Mouse (Mus musculus): ENCODE data around the gene Ankdd1b.

Gene Ankdd1b

DNA sequence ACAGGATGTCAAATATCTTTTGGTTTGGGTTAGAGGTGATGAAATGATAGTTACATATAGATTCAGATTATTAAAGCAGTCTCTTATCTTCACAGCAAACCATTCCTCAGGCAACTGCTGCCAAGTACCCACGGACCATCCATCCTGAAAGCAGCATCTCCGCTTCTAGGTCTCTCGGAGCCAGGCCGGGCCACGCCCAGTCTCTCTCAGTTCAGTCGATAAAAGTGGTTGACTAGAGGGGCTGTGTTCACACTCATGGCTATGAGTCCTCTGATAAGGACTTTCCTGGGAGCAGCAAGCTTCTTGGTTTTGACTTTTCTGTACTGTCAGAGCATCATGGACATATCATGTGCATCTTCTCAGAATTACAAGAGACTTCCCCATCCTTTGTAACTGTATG is 56.6 kb downstream of the Ankdd1b start:
- in situ Hi-C loops (cut with MboI, MseI), result no loop called here

DNA sequence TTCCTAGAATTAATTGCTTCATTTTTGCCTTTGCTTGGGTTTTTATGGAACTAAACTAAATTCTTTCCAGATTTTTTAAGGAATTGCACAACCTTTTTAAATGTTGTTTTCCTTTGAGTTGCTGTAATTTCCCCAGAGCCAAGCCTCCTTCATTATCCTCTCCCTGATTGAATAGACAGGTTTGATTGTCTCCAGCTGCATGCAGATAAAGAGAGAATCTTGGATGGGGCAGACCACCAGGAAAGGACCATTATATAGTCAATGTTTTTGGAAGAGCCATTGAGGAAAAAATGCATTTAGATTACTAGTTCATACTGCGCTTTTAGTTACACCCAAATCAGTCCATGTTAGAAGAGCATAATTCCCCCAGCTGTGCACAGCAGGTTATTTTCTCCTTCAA is 62.2 kb downstream of the Ankdd1b start:
- in situ Hi-C loops (cut with MboI, MseI), result no loop called here

DNA sequence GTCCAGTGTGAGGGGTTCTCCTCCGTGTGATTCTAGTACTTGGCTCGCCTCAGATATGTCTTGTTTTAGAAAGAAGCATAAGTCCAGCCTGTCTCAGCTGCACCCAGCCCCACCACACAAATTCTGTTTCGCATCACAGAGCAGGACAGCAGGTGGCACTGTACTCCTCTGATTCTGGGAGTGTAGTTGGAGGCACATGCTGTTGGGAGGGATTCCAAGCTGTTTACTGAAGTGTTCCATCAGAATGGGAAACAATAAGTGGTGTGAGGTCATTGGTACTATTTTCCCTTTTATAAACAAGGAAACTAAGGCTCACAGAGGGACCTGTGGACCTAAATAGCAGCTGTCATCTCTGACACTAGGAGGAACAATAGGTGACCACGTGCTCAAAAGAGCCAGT is 64.0 kb downstream of the Ankdd1b start:
- in situ Hi-C loops (cut with MboI, MseI), result no loop called here

DNA sequence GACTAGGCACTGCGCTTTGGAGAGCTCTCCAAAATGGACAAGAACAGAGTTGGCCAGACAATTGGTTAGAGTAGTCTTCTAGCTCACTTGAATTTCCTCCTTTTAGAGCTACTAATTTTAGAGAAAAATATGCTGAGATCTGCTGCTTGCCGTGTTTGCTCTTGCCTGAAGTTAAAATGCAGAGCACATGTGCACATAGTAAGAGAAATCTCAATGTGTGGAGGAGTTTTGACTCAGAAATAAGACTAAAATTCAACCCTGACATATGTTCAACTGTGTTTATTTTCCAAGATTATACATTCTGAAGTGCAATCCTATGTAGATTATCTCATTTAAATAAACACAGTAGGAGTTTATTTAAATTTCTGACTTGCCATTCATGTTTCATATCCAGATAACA is 65.5 kb downstream of the Ankdd1b start:
- in situ Hi-C loops (cut with MboI, MseI), result no loop called here

DNA sequence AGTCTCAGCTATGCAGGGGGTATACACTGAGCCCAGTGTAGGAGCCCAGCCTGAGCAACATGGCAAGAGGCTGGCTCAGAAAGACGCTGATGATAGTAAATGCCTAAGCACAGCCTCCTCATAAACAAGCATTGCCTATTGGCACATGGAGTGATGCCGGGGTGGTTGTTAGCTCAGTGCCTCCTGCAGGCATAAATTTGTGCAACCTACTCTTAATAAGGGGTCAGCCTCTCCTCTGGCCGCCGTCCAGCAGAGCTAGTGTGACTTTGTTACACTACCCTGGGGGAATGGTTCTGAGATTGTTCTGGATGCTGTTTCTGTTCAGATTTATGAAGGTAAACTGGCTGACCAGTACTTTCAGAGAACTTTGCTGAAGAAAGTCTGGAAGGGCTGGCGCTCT is 69.7 kb downstream of the Ankdd1b start:
- in situ Hi-C loops (cut with MboI, MseI), result no loop called here

DNA sequence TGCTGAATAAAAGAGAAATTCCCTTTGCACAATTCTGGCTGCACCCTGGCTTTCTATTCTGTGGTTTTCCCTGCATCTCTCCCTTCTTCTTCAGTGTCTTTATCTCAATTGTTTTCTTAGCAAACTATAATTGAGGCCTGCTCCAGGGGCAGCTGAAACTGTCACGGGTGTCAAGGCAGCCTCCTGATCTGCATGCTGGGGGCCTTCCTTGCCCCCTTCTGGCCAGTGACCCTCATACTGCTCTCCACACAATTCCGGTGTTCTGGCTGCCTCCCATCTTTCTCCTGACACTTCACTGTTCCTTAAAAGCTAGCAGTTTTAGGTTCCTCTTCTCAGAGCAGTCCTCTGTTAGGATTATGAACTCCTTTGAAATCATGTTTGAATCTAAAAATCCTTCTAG is 81.7 kb downstream of the Ankdd1b start:
- in situ Hi-C loops (cut with MboI, MseI), result loop anchor here (10.0 to 25.0 kb wide), 2 partner anchors 352 to 424 kb away; no protein-coding TSS in a partner anchor

DNA sequence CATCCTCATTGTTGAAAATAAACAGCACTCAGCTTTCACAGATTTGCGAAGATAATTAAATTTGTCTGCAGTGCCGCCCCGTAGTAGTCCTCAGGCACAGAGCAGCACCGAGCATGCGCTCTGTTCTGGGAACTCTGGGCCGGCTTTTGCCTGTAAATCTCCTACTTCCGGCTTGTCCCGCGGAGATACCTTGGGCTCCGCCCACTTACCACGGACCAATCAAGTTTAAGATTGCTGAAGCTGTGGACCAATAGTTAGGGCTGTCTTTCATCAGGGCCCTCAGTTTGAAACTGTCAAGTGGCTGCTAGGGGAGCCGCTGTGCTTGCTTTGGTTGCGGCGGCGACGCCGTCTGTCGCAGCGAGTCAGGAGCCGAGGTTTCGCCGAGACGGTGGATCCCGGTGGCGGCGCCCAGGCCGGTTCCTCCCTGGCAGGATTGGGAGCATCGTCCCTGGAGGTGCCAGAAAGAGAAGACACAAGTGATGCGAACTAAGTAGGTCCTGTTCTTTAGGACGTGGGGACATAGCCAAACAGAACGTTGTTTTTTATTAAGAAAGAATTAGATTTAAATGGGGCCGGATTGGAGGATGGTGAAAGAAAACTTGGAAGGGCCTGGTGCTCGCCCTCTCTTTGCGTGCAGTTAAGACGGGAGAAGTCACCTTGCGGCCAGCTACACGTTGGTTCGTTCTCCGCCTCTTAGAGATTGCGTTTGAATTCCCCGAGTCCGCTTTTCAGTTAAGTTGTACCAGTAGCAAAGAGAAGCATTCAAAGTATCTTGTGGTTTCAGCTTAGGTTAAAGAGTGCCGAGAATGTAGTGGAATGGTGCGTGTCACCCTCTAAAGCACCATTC is 82.7 kb downstream of the Ankdd1b start, which contains the start of gene Poc5:
Gene Poc5, plus strand, starts transcription at position 253 of the 847 bp plus-strand sequence.
- in situ Hi-C loops (cut with MboI, MseI), result loop anchor here (10.0 to 25.0 kb wide), 2 partner anchors 351 to 423 kb away; no protein-coding TSS in a partner anchor

DNA sequence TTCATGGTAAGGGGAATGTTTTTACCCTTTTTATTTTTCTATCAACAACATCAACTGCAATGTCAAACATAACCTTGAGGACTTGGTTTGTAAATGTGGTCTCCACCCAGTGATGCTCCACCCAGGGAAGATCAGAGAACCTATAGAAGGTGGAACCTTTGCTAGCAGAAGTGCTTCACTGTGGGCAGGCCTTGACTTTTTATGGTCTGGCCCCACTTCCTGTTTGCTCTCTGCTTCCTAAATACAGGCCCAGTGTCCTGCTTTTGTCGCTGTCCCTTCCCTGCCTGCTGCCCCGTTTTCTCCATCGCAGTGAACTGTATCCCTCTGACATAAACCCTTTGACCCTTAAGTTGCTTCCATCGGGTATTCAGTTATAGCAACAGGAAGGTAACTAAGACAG is 93.1 kb downstream of the Ankdd1b start:
- in situ Hi-C loops (cut with MboI, MseI), result loop anchor here in 1 of 2 experiments (25.0 kb wide), 1 partner anchor 341 kb away; no protein-coding TSS in a partner anchor

DNA sequence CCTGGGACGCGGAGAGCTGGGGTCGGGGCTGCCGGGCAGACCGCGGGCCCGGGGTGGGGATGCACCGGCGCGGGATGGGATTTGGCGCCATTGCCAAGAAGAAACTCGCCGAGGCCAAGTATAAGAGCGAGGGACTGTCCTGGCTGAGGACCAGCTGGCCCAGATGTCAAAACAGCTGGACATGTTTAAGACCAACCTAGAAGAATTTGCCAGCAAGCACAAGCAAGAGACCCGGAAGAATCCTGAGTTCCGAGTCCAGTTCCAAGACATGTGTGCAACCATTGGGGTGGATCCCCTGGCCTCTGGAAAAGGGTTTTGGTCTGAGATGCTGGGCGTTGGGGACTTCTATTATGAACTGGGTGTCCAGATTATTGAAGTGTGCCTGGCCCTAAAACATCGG is 94.1 kb downstream of the Ankdd1b start:
- in situ Hi-C loops (cut with MboI, MseI), result loop anchor here in 1 of 2 experiments (25.0 kb wide), 1 partner anchor 340 kb away; no protein-coding TSS in a partner anchor

DNA sequence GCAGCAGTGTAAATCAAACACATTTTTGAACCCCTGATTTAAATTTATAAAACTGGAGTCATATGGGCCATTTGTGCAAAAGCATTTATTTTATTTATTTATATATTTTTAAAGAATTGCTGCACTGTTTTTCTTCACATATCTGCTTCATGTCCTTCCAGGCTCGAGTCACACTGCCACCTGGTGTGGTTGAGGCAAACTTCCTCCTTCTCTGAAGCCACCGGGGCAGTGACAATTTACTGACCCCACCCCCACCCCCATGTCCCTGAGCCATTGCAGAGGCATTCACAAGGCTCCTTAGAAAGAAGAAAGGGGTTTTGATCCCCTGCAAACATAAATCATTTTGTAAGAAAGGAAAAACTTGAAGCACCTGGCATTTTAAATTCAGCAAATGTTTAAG is 95.5 kb downstream of the Ankdd1b start:
- in situ Hi-C loops (cut with MboI, MseI), result loop anchor here in 1 of 2 experiments (25.0 kb wide), 1 partner anchor 338 kb away; no protein-coding TSS in a partner anchor
